In genomic region chr11:120630401-120630871, GRCm38 (mm10) we compare ENCODE assay signal across 8 mouse cellular contexts. TPM values are rescaled to one million over a fixed set of nuclear protein-coding genes. Genes with fewer than 3 reads are reported as not detected.
DNase-seq lines count a peak whose midpoint lies in the region; ATAC-seq and TF ChIP-seq lines count a peak whose summit lies in the region.

No protein-coding gene starts in this region.

- DNase-seq in 3T3-L1 (ENCODE audit: low read depth, low spot score): peak; percentile 77
- DNase-seq in forebrain, embryonic 14.5 days (ENCODE audit: low spot score): no peak
- peak; percentile 86 to 89 for DNase-seq in kidney, adult 8-10 months
- DNase-seq in spleen, postnatal 10 days (ENCODE audit: low spot score in 2 of 2): peak; percentile 60 to 65
- DNase-seq in left cerebral cortex, adult 8-10 months (ENCODE audit: low spot score in 2 of 2): no peak
- no peak for DNase-seq in retina, embryonic 14.5 days (ENCODE audit: low spot score)

- H3K9ac ChIP-seq in forebrain, embryonic 14.5 days (ENCODE audit: low read length): 0 out of 2 replicates have a peak overlapping the region, but pooled peaks have one; percentile 14
- H3K9ac ChIP-seq in lung, embryonic 15.5 days: peak overlapping the region; percentile 8

- peaks cover 54% of the 10 kb centered on the region for H3K36me3 ChIP-seq in E14TG2a.4 (ENCODE audit: insufficient read depth, low read length)
- peaks cover 28% of the 10 kb centered on the region for H3K36me3 ChIP-seq in forebrain, embryonic 14.5 days (ENCODE audit: control insufficient read depth, insufficient read depth, low read length)
- peaks cover 18% of the 10 kb centered on the region for H3K36me3 ChIP-seq in lung, embryonic 15.5 days

- H3K4me3 ChIP-seq in E14TG2a.4 (replicated peaks; ENCODE audit: low read length): peak overlapping the region; percentile 95
- no peak overlapping the region for H3K4me3 ChIP-seq in forebrain, embryonic 14.5 days (ENCODE audit: low read depth, low read length)
- H3K4me3 ChIP-seq in lung, embryonic 15.5 days: peak overlapping the region; percentile 5; the same call in 1 of the 2 replicates

- H3K4me2 ChIP-seq in forebrain, embryonic 14.5 days (ENCODE audit: low read length): no peak overlapping the region
- peak overlapping the region; percentile 80; the same call in 1 of the 2 replicates for H3K4me2 ChIP-seq in lung, embryonic 15.5 days

- no peak for TF ChIP-seq CTCF in E14TG2a.4 (conservative IDR thresholded peaks at IDR 0.05; ENCODE audit: low read length)

- H3K27ac ChIP-seq in forebrain, embryonic 14.5 days (ENCODE audit: low read depth, low read length): peak overlapping the region; percentile 11; the same call in 1 of the 2 replicates
- peak overlapping the region; percentile 55 for H3K27ac ChIP-seq in lung, embryonic 15.5 days

- WGBS in forebrain, embryonic 14.5 days: 42% methylated on average over 5 of the region's 5 CpGs
- 51% methylated on average over 5 of the region's 5 CpGs for WGBS in lung, embryonic 15.5 days

- ATAC-seq in forebrain, embryonic 14.5 days: no peak
- ATAC-seq in lung, embryonic 15.5 days (ENCODE audit: borderline replicate concordance, extremely low read depth, low FRiP score, low TSS enrichment): no peak

- H3K9me3 ChIP-seq in E14TG2a.4 (ENCODE audit: low read length): no peaks in the 10 kb centered on the region
- H3K9me3 ChIP-seq in forebrain, embryonic 14.5 days (replicated peaks; ENCODE audit: control insufficient read depth, low read length): no peaks in the 10 kb centered on the region
- no peaks in the 10 kb centered on the region for H3K9me3 ChIP-seq in lung, embryonic 15.5 days

- no peaks in the 10 kb centered on the region for H3K27me3 ChIP-seq in E14TG2a.4 (ENCODE audit: insufficient read depth, low read length)
- no peaks in the 10 kb centered on the region for H3K27me3 ChIP-seq in forebrain, embryonic 14.5 days (replicated peaks; ENCODE audit: control insufficient read depth, insufficient read depth, low read length)
- H3K27me3 ChIP-seq in lung, embryonic 15.5 days: no peaks in the 10 kb centered on the region

- H3K4me1 ChIP-seq in E14TG2a.4 (replicated peaks; ENCODE audit: low read depth, low read length): peaks cover 88% of the 10 kb centered on the region
- peaks cover 14% of the 10 kb centered on the region for H3K4me1 ChIP-seq in forebrain, embryonic 14.5 days (ENCODE audit: control insufficient read depth, insufficient read depth, low read length)
- H3K4me1 ChIP-seq in lung, embryonic 15.5 days: peaks cover 45% of the 10 kb centered on the region

RNA-seq across cellular contexts. Expression of gene Mafg, which starts 3.0 kb away (rescaled TPM):
- 20.0 and 23.6 TPM in 2 replicates for polyA plus RNA-seq in forebrain, embryonic 14.5 days (2014; fragmentation: Nextera tagmentation; extraction: Ambion mirVana)
- polyA plus RNA-seq in lung, embryonic 15.5 days (2015; fragmentation: Nextera tagmentation; extraction: Ambion mirVana): 23.3 and 24.5 TPM in 2 replicates
- total RNA-seq in left cerebral cortex, adult 8-10 months (2022): 10 to 100 TPM; 66.8 to 77.2 (median 73.1) TPM

RNA-seq across cellular contexts. Expression of gene Sirt7, which starts 5.4 kb away (rescaled TPM):
- polyA plus RNA-seq in forebrain, embryonic 14.5 days (2014; fragmentation: Nextera tagmentation; extraction: Ambion mirVana): 30.4 and 40.8 TPM in 2 replicates
- 32.6 and 34.3 TPM in 2 replicates for polyA plus RNA-seq in lung, embryonic 15.5 days (2015; fragmentation: Nextera tagmentation; extraction: Ambion mirVana)
- 10 to 100 TPM; 30.5 to 45.3 (median 34.7) TPM for total RNA-seq in left cerebral cortex, adult 8-10 months (2022)

RNA-seq across cellular contexts. Expression of gene Pcyt2, which starts 12.7 kb away (rescaled TPM):
- 113 and 134 TPM in 2 replicates for polyA plus RNA-seq in forebrain, embryonic 14.5 days (2014; fragmentation: Nextera tagmentation; extraction: Ambion mirVana)
- polyA plus RNA-seq in lung, embryonic 15.5 days (2015; fragmentation: Nextera tagmentation; extraction: Ambion mirVana): 103 and 126 TPM in 2 replicates
- total RNA-seq in left cerebral cortex, adult 8-10 months (2022): 100 to 1,000 TPM; 109 to 140 (median 124) TPM

RNA-seq across cellular contexts. Expression of gene Pycr1, which starts 13.1 kb away (rescaled TPM):
- polyA plus RNA-seq in forebrain, embryonic 14.5 days (2014; fragmentation: Nextera tagmentation; extraction: Ambion mirVana): 33.6 and 33.9 TPM in 2 replicates
- 25.4 and 27.2 TPM in 2 replicates for polyA plus RNA-seq in lung, embryonic 15.5 days (2015; fragmentation: Nextera tagmentation; extraction: Ambion mirVana)
- 1 to 10 TPM; 1.5 to 2.3 (median 1.8) TPM for total RNA-seq in left cerebral cortex, adult 8-10 months (2022)

RNA-seq across cellular contexts. Expression of gene Myadml2, which starts 17.5 kb away (rescaled TPM):
- 0.38 and 0.48 TPM in 2 replicates for polyA plus RNA-seq in forebrain, embryonic 14.5 days (2014; fragmentation: Nextera tagmentation; extraction: Ambion mirVana)
- 0.55 and 1.3 TPM in 2 replicates for polyA plus RNA-seq in lung, embryonic 15.5 days (2015; fragmentation: Nextera tagmentation; extraction: Ambion mirVana)
- total RNA-seq in left cerebral cortex, adult 8-10 months (2022): 10 to 100 TPM in 3 of 4 experiments, 1 to 10 TPM in 1; 9.3 to 12.0 (median 10.7) TPM

Comparison
In these comparisons a context has a peak if more than half of its experiments do, and no peak if none do; other contexts are left out.
1. DNase-seq: peak in 3T3-L1 (single experiment), kidney, adult 8-10 months (2 of 2) and spleen, postnatal 10 days (2 of 2); none in forebrain, embryonic 14.5 days (single experiment), left cerebral cortex, adult 8-10 months (0 of 2) and retina, embryonic 14.5 days (single experiment).